Mouse (Mus musculus) E14TG2a.4 (cell line): ENCODE data around the gene Klrg2.

Source experiments
- CTCF ChIP-seq: conservative IDR thresholded peaks from 2 replicates; pipeline ENCODE4 v1.5.1; 2014; ENCODE audit warnings: low read length
- NANOG ChIP-seq: IDR thresholded peaks from 2 replicates; pipeline ENCODE4 v1.6.1; 2014; ENCODE audit warnings: borderline replicate concordance, low read length, mixed read lengths
- POU5F1 ChIP-seq: IDR thresholded peaks from 2 replicates; pipeline ENCODE4 v1.6.1; 2014; ENCODE audit warnings: low read length, borderline replicate concordance

- TF ChIP-seq CTCF: no peak
- no peak for TF ChIP-seq NANOG
- TF ChIP-seq POU5F1: no peak
Observed at GRCm38 (mm10) chr6:38676723-38677122, 39.7 kb upstream of the Klrg2 start.
